Mouse (Mus musculus): ENCODE results near the gene Odf3. TPM values are rescaled to one million over a fixed set of nuclear protein-coding genes. Genes with fewer than 3 reads are reported as not detected.

Odf3 gene
- polyA plus RNA-seq, 1 experiment from 2014 or later = not detected

DNA sequence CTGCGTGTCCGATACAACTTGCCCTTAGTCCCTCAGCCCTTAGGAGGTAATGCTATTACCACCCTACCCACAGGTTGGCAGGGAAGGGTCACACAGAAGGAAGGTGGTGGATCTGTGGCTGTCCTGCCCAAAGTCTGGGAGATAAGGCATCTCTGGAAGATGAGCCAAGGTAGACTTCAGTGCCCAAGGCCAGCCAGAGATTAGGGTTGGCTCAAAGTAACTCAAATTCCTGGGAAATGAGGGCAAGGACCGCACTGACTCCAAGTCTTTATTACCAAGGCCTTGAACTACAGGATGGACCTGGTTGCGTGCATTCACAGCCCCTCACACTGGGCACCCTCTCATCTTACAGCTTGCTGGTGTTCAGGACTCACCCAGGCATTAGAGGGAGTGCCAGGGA is 4.3 kb downstream of the Odf3 start:
- WGBS = 94% methylated on average over 4 of the region's 4 CpGs
- no peak for DNase-seq (ENCODE audit: low spot score)
- peaks cover 15% of the 10 kb centered on the region for H3K36me3 ChIP-seq (ENCODE audit: insufficient read depth, low read length)
- no peak overlapping the region for H3K27ac ChIP-seq (ENCODE audit: low read length)
- ATAC-seq = no peak
- TF ChIP-seq EP300 (IDR thresholded peaks at IDR 0.05) = no peak
- TF ChIP-seq CTCF (IDR thresholded peaks at IDR 0.05) = no peak
- H3K9me3 ChIP-seq (ENCODE audit: low read length) = no peaks in the 10 kb centered on the region
- no peaks in the 10 kb centered on the region for H3K27me3 ChIP-seq (replicated peaks; ENCODE audit: insufficient read depth, low read length)
- H3K4me1 ChIP-seq (ENCODE audit: insufficient read depth, low read depth, low read length) = peaks cover 9% of the 10 kb centered on the region; the same call in 1 of the 2 replicates
- H3K9ac ChIP-seq (replicated peaks; ENCODE audit: low read depth) = no peak overlapping the region
- H3K4me2 ChIP-seq (replicated peaks; ENCODE audit: low read depth, low read length) = no peak overlapping the region
- H3K4me3 ChIP-seq (ENCODE audit: low read depth, low read length) = no peak overlapping the region

DNA sequence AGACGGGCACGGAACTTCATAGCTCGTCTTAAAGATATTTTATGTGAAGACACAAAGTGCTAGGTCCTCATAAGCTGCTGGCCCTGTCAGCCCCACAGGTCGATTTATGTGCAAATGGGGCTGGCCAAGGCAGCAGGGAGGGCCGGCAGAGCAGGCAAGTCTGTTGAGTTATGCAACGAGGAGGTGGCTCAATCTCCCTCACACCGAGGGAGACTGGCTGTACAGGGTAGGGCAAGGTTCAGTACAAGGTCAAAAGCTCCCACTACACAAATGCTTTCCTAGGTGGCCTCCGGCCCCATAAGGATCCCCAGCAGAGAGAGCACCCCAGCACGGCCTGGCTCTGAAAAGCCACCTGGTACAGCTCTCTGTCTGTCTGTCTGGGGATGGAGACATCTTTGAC is 5.8 kb downstream of the Odf3 start:
- 81% methylated on average over 9 of the region's 9 CpGs for WGBS
- Histone ChIP-seq H3K36me3 (ENCODE audit: insufficient read depth, low read length) (peaks cover 15% of the 10 kb centered on the region), H3K9ac (replicated peaks; ENCODE audit: low read depth) (no peak overlapping the region), H3K4me3 (ENCODE audit: low read depth, low read length) (no peak overlapping the region), H3K4me1 (ENCODE audit: insufficient read depth, low read depth, low read length) (peaks cover 17% of the 10 kb centered on the region), H3K27ac (ENCODE audit: low read length) (no peak overlapping the region), H3K4me2 (replicated peaks; ENCODE audit: low read depth, low read length) (no peak overlapping the region), H3K9me3 (ENCODE audit: low read length) (no peaks in the 10 kb centered on the region), H3K27me3 (replicated peaks; ENCODE audit: insufficient read depth, low read length) (no peaks in the 10 kb centered on the region)
- ATAC-seq (no peak), DNase-seq (ENCODE audit: low spot score) (no peak)
- no peak for TF ChIP-seq EP300 (IDR thresholded peaks at IDR 0.05)
- no peak for TF ChIP-seq CTCF (IDR thresholded peaks at IDR 0.05)

DNA sequence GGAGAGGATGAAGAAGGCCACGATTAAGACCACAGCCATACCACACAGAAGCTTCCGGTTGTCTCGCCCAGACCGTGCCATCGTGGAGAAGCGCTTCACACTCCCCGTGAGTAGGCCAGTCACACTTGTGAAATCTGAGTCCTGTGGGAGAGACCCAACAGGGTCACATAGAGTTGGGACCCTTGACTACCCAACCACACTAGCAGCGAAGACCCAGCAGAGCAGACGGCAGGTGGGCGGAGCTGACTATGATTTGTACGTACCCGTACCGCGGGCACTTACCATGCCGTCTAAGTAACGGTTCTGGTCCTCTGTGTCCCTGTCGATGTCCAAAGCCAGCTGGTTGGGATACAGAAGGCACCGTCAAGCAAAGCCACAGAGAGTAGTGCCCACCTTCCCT is 6.9 kb downstream of the Odf3 start:
- Histone ChIP-seq H3K27me3 (replicated peaks; ENCODE audit: insufficient read depth, low read length) (no peaks in the 10 kb centered on the region), H3K9ac (replicated peaks; ENCODE audit: low read depth) (no peak overlapping the region), H3K27ac (ENCODE audit: low read length) (no peak overlapping the region), H3K4me2 (replicated peaks; ENCODE audit: low read depth, low read length) (no peak overlapping the region), H3K4me3 (ENCODE audit: low read depth, low read length) (no peak overlapping the region), H3K9me3 (ENCODE audit: low read length) (no peaks in the 10 kb centered on the region), H3K36me3 (ENCODE audit: insufficient read depth, low read length) (peaks cover 15% of the 10 kb centered on the region), H3K4me1 (ENCODE audit: insufficient read depth, low read depth, low read length) (peaks cover 21% of the 10 kb centered on the region)
- DNase-seq (ENCODE audit: low spot score) = no peak
- TF ChIP-seq CTCF (IDR thresholded peaks at IDR 0.05) = no peak
- no peak for ATAC-seq
- WGBS = 89% methylated on average over 18 of the region's 18 CpGs

DNA sequence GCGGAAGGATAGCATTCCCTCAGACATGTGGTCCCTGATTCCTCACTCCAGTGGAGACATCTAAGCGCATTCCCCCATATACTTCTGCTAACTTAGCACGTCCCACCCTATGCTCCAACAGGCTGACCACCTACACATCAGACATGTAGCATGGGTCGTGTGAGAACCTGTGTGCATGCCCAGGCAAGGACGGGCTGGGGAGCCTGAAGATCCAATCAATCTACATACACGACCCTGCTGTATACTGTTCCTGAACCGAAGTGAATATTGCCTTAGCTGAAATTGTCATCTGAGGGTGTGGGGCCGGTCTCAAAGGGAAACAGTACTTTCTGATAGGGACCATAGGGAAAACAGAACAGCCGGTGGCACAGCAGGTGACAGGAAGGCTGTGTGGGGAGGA is 7.6 kb downstream of the Odf3 start:
- Histone ChIP-seq H3K4me2 (replicated peaks; ENCODE audit: low read depth, low read length) (peak overlapping the region; percentile 91), H3K27ac (ENCODE audit: low read length) (peak overlapping the region; percentile 98), H3K36me3 (ENCODE audit: insufficient read depth, low read length) (peaks cover 15% of the 10 kb centered on the region), H3K27me3 (replicated peaks; ENCODE audit: insufficient read depth, low read length) (no peaks in the 10 kb centered on the region), H3K9me3 (ENCODE audit: low read length) (no peaks in the 10 kb centered on the region), H3K9ac (replicated peaks; ENCODE audit: low read depth) (peak overlapping the region; percentile 60; the same call in 1 of the 2 replicates), H3K4me3 (ENCODE audit: low read depth, low read length) (peak overlapping the region; percentile 76), H3K4me1 (ENCODE audit: insufficient read depth, low read depth, low read length) (peaks cover 21% of the 10 kb centered on the region)
- DNase-seq (ENCODE audit: low spot score) (no peak), ATAC-seq (no peak)
- TF ChIP-seq CTCF (IDR thresholded peaks at IDR 0.05) (no peak), EP300 (IDR thresholded peaks at IDR 0.05) (no peak)
- WGBS = 70% methylated on average over 9 of the region's 9 CpGs

DNA sequence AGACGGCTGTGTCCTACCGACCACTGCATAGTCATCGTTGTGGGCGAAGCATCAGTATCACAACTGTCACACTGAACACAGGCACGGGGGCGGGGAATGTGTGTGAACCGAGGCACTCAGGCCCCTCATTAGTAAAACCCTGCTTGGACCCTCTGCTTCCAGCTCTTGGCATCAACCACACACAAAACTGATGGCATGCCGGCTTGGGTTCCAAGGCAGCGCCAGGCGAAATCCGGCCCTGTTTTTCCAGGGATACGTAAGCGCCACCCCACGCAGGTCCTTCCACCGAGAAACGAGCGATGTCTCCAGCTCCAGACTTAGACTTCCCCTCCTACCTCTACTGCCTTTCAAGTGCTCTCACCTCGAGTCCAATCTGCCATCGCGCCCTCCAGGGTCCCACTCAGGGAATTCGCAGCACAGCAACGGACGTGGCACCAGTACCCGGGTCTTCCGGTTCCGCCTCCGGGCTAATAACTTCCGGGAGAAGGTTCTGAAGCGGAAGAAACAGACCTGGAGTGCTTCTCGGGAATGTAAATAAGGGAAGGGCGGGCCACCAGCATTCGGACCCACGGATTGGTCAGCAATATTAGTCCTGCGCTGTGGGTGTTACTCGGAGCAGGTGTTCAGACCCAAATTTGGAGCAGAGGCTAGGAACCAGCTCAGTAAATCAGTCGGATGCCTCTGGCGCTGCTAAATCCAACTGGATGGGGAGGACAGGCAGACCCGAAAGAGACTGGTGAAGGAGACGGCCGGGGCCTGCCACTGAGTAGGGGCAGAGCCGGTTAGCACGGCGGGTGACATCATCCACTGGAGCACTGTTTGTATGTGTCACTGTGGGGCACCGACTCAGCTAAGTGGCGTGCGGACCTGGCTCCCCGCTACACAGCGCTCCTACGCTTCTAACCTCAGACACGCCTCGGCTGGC is 8.5 kb downstream of the Odf3 start, which contains the start of gene Gm45785:
Gene Gm45785, minus strand, starts transcription at position 472 of the 925 bp plus-strand sequence.
- peak within 1 kb of the TSS; percentile 98 for H3K27ac ChIP-seq (ENCODE audit: low read length)
- H3K4me2 ChIP-seq (replicated peaks; ENCODE audit: low read depth, low read length) = peak within 1 kb of the TSS; percentile 91
- peaks cover 23% of the 10 kb centered on the region for H3K36me3 ChIP-seq (ENCODE audit: insufficient read depth, low read length)
- peak within 1 kb of the TSS; percentile 91 for H3K9ac ChIP-seq (replicated peaks; ENCODE audit: low read depth)
- H3K9me3 ChIP-seq (ENCODE audit: low read length) = no peaks in the 10 kb centered on the region
- H3K27me3 ChIP-seq (replicated peaks; ENCODE audit: insufficient read depth, low read length) = no peaks in the 10 kb centered on the region
- peak; percentile 99 for DNase-seq (ENCODE audit: low spot score)
- ATAC-seq = peak; percentile 85
- TF ChIP-seq EP300 (IDR thresholded peaks at IDR 0.05) = peak; percentile 89
- TF ChIP-seq CTCF (IDR thresholded peaks at IDR 0.05) = peak; percentile 40
- H3K4me1 ChIP-seq (ENCODE audit: insufficient read depth, low read depth, low read length) = peaks cover 21% of the 10 kb centered on the region
- under 1% methylated on average over 51 of the region's 51 CpGs for WGBS
- H3K4me3 ChIP-seq (ENCODE audit: low read depth, low read length) = peak within 1 kb of the TSS; percentile 76

DNA sequence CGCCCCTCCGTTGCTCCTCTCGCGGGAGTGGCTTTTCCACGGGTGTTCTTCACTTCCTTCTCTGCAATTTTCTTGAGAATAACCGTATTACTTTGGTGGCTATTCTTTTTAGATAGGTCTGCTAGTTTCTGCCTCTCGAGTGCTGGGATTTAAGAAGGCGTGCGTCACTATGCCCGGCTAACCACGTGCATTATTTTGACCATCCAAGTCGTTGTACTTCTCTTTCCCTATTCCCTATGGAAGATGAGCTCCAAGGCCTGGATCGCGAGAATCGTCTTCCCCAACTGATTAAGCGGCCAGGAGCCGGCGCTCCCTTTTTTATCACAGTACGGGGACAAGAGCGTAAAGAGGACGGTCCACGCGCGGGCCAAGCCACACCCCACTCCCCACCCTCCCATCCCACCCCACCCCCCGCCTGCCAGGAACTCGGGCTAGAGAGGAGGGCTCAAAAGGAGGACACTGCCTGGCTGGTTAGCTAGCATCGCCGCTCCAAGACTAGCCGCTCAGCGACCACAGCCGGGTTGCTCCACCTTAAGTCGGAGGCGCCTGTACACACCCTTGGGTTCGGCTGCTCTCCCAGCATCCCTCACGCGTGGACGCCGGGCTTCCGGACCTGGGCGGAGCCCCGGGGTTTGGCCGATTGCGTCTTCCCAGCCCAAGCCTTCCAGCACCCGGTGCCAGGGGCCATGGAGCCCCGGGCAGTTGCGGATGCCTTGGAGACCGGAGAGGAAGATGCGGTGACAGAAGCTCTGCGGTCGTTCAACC is 9.4 kb downstream of the Odf3 start, which contains the start of gene Ric8a:
Gene Ric8a, plus strand, starts transcription at position 173 of the 765 bp plus-strand sequence.
- Histone ChIP-seq H3K27ac (ENCODE audit: low read length) (peak within 1 kb of the TSS; percentile 98), H3K9me3 (ENCODE audit: low read length) (no peaks in the 10 kb centered on the region), H3K4me3 (ENCODE audit: low read depth, low read length) (peak within 1 kb of the TSS; percentile 76), H3K4me2 (replicated peaks; ENCODE audit: low read depth, low read length) (peak within 1 kb of the TSS; percentile 91), H3K36me3 (ENCODE audit: insufficient read depth, low read length) (peaks cover 28% of the 10 kb centered on the region), H3K27me3 (replicated peaks; ENCODE audit: insufficient read depth, low read length) (no peaks in the 10 kb centered on the region), H3K9ac (replicated peaks; ENCODE audit: low read depth) (peak within 1 kb of the TSS; percentile 91), H3K4me1 (ENCODE audit: insufficient read depth, low read depth, low read length) (peaks cover 21% of the 10 kb centered on the region)
- peak; percentile 89 for ATAC-seq
- DNase-seq (ENCODE audit: low spot score) = peak; percentile 95
- TF ChIP-seq EP300 (IDR thresholded peaks at IDR 0.05) (peak; percentile 59), CTCF (IDR thresholded peaks at IDR 0.05) (no peak)
- under 1% methylated on average over 48 of the region's 50 CpGs for WGBS
